Mouse (Mus musculus): ENCODE results near the gene Zfp36.
A peak's percentile ranks its signal among the peaks of the same experiment; 100 is the strongest.

The Zfp36 gene

DNA sequence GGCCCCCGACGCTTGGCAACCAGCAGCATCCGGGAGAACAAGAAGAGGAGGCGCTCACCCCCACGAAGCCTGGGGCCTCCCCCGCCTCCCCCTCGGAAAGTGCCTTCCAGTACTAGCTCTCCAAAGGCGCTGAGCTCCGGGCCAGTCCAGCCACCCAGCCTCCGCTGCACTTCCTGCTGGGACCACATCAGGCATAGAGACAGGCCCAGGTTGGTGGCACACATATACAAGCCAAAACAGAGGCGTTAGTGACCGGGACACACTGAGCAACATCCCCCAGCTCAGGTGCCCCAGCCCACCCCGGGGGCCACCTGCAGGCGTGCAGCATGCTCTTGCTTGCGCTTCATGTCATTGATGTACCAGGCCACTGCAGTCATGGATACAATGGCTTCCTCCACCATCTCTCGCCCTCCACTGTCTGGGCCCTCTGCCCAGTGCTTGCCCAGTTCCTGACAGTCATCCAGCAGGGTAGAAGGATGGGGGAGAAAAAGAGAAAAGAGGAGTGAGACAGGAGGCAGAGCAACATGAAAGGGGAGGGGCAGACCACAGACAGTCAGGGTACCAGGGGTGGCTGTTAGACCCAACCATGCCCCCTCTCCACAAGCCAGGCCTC lies 12.3 kb downstream of the Zfp36 start:
- no peak for DNase-seq

DNA sequence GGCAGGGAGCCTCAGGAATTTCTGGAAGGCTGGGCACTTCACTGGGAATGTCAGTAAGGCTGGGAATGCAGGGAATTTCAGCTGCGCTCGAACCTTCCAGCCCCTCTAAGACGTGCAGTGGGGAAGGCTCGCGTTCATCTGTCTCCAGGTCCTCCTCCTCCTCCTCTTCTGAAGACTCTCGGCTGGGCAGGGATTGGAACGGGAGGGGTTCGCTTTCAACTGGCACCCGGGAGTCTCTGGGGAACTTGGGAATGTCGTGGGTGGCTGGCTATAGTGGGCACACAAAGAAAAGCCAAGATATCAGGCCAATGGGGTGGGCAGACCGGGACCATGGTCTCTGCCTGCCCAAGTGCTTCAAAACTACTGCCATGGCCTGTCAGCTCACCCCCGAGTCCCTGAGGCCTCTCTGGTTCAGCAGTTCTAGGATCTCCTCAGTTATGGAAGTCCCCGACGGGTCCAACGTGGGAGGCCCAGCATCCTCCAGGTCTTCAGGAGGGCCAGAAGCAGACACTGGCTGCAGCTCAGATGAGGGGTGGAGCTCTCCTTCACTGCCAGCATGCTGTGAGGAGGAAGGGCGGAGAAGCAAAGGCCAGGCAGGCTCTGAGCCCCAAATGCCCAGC lies 17.5 kb downstream of the Zfp36 start:
- DNase-seq: no peak

DNA sequence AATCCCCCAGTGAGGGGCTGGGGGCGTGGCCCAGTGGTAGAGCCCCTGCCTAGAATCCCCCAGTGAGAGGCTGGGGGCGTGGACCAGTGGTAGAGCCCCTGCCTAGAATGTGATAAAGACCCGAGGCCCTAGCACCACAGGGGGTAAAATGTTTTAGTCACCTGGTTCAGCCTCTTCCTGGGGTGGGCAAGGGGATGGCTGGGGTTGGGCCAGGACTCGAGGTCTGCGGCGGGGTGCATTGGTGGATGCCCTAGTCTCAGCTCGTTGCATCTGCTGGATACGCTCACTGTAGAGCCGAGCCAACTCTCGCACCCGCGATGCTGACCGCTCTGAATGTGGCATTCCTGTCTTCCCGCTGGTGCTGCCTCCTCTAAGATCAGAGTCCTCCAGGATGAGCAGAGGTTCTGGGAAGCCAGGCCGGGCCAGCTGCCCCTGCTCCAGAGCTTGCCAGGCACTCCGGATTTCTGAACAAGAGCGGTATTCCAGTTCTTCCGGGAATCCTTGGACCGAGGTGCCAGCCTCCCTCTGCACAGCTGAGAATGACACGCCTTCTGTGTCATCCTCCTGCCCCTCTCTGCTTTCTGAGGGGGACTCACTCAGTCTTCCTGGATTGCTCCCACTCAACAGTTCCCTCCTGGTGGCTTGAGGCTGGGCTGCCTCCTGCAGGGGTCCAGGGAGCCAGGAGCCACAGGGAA lies 18.3 kb downstream of the Zfp36 start:
- no peak for DNase-seq

DNA sequence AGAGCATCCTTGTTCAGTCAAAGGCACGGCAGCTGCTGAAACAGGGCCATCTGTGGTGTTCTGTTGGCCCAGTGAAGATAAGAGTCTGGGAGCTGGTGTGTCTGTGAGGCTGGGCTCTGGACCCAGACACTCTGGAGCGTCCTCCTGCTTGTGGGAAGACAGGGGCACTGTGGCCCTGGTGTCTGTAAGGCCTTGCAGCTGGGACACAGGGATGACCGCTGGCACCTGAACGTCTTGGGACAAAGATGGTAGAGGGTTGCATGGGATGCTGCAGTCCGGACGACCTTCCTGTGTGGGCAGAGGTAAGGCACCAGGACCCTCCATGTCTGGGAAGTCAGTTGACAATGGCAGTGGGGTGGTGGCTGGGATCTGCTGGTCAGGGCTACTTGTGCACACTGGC lies 19.8 kb downstream of the Zfp36 start:
- no peak for DNase-seq

DNA sequence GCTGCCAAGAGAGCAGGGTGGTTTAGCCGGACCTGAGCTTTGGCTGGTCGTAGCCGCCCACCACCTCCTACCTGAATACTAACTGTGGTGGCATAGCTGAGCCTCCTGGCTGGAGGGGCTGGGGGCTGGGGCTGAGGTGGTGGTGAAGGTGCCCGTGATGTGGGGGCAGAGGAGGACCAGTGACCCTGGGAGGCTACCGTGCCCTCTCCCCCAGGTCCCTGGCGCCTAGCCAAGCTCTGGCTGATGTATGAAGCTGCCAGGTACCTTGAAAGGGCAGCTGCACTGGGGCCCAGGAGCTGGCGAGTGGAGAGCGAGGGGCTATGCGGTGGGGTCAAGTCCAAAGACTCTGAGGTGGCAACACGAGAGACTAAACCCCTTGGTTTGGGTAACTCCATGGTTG lies 20.2 kb downstream of the Zfp36 start:
- no peak for DNase-seq

DNA sequence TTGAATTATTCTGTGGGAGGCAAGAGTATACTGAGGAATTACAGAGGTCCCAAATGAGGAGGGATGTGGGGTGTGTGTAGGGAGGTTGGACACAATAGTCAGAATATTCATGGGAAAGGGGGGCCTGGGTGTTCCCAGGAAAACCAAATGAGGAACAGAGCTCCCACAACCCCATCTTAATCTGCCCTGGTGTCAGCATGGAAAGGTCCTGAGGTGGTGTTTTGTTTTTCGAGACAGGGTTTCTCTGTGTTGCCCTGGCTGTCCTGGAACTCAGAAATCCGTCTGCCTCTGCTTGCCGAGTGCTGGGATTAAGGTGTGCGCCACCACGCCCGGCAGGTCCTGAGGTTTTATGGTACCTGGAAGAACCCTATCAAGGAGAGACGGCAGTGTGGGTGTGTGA lies 21.6 kb downstream of the Zfp36 start:
- DNase-seq: no peak

DNA sequence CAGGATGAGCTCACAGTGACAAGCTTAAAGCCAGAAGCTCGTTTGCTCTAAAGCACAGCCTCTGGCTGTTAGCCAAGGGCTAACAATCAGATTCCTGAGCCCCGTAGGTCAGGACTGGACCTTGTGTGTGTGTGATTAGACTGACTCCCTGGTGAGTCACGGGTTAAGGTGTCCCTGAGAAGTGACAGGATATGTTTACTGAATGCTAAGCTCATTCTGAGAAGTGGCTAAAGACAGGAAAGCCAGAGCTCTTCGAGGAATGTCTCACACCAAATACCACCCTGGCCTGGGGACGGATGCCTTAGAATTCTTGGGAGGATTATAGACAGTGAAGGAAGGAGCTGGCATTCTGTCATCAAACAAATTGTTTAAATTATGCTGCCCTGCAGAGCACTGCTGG lies 22.1 kb downstream of the Zfp36 start:
- DNase-seq: peak; percentile 34

DNA sequence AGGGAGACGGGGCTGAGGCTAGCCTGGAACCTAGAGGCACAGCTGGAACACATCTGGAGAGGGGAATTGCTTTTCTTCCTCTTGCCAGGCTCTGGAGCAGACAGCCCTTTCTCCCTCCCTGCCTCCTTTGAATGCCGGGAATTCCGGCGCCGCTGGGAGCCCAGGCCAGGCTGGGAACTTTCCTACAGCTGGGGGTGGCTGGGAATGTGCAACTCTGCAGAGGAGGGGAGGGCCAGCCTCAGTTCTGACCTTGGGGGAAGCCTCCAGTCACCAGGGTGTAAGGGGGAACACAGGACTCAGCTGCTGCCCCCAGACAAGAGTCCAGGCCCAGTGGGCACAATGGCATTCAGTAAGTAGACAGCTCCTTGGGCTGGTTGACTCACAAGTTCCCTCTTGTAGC lies 23.1 kb downstream of the Zfp36 start:
- peak; percentile 74 for DNase-seq

DNA sequence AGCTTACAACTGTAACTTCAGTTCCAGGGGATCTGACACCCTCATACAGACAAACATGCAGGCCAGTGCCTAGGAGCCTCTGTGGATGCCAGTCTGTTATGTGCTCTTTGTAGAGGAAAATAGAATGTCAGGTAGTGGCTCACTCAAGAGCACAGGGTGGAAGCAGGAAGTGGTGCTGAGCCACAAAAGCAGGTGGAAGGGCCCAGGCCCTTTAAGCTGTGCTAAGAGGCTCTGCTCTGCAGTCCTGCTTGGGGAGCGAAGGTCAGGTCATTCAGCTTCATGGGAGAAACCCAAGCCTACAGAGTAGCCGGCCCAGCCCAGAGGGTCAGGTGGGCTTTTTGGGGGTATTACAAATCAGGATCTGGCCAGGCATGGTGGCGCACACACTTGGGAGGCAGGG lies 24.8 kb downstream of the Zfp36 start:
- no peak for DNase-seq

DNA sequence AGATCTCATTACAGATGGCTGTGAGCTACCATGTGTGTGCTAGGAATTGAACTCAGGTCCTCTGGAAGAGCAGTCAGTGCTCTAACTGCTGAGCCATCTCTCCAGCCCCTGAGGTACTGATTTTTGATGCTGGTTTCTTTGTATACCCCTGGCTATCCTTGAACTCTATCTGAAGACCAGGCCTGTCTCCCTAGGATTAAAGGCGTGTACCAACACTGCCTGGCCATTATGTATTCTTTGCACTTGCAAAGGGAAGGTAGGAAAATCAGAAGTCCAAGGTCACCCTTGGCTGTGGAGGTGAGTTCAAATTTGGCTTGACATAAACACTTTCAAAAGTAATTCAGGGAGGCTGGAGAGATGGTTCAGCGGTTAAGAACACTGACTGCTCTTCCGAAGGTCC lies 25.5 kb downstream of the Zfp36 start:
- no peak for DNase-seq

DNA sequence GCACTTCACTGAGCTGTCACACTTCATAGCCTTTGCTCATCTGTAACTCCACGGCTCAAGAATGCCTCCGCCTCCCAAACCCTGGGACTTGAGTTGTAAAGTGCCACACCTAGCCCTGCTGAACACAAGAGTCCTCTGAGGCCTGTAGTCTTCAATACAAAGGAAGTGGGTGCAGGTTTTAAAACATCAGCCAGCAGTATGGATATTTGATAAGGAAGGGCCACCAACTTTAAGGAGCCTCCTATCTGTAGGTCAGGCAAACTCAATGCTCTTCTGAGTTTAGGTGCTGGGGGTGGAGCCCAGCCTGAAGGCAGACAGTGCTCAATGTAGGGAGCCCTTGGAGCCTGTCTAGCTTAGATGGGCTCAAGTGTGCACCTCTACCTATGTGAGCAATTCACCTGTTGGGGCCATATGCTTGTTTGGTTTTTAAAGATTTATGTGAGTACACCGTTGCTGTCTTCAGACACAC lies 25.9 kb downstream of the Zfp36 start:
- no peak for DNase-seq

DNA sequence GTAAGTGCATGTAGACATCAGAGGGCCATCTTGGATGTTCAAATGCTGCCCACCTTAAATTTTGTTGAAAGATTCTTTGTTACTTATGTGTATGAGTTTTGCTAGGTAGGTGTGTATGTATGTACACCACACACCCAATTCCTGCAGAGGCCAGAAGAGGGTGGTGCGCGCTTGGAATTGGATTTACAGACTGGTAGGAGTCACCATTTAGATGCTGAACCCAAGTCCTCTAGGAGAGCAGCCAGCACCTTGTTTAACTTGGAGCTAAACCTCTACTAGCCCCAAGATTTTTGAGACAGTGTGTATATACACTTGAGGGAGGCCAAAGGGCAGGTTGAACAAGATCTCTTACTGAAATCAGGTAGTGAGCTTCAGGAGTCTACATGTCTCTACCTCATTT lies 26.8 kb downstream of the Zfp36 start:
- DNase-seq: no peak

DNA sequence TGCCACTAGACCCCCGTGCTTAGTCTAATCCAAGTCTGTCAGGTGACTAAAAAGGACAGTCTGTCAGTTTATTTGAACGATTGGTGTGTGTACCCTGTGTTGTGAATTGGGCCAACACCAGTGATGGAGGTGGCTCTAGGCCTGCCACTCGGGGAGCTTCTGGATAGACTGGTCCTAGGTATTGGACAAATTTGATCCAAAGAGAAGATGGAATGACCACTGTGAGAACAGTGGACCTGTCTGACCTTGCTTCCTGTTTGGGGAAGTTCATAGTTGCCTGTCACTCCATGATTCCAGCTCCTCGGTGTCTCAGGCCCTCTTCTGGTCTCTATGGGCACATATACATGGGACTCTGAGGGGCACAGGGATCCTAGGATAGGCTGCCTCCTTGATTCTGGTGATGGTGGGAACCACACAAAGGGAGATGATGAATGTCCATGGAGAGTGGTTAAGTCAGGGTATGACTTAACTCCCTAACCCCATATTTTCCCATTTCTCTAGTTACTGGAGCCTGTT lies 28.3 kb downstream of the Zfp36 start:
- no peak for DNase-seq

DNA sequence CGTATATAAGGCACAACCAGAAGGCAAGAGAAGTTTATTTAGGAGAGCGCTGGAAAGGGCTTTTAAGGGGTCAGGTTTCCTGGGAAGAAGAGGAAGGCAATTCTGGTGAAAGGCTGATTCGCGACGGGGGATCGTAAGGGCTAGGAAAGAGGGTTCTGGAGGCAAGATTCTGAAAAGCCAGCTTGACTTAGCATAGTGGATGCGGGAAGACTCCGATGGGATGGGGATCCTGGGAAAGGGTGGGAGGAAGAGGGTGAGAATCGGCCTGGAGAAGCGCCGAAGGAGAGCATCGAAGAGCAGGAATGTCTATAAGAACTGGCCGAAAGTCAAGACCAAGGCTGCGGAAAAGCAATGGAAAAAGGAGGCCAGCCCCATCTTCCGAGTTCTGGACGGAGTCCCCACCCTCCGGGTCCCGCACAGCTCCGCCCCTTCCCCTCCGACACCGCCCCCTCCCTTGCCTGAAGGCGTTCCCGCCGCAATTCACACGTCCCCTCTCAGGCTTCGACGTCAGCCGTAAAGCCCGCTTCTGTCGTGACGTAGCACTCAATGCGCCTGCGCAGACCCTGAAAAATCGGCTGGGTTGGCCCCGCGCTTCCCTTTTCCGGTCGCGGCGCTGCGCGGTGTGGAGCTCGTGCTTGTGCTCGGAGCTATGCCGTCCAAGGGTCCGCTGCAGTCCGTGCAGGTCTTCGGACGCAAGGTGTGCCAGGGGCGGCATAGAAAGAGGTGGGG lies 29.7 kb downstream of the Zfp36 start, which contains the start of gene Rps16:
Gene Rps16 (plus strand): TSS at position 498 of the 729 bp plus-strand sequence.
- peak; percentile 99 for DNase-seq

DNA sequence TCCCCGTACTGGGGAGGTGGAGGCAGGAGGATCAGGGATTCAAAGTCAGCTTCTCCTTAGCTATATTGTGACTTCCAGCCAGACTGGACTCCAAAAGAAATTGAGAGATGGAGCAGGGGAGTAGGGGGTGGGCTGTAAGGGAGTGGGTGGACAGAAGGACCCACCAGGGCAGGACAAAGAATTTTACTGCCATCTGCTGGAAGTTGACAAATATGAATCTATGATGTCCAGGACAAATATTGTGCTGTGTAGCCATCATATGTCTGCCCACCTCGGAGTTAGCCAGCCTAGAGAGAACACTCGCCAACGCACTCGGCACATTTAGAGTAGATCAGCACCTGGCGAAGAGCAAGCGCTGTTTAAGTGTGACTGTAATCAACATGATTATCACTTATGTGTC lies 31.5 kb downstream of the Zfp36 start:
- peak; percentile 52 for DNase-seq

DNA sequence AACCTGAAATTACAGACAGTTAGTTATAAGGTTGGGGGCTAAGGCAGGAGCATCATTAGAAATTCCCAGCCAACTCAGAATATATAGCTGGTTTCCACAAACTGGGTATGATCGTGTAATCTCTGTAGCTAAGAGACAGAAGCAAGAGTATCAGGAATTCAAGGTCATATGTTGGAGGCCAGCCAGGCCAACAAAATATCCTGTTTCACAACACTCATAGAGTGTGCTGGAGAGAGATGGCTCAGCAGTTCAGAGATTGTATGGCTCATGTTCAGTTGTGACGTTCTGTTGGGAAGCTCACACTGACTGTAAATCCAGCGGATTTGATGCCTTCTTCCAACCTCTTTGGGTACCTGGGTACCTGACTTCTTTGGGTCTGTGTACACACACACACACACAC lies 32.3 kb downstream of the Zfp36 start:
- no peak for DNase-seq

DNA sequence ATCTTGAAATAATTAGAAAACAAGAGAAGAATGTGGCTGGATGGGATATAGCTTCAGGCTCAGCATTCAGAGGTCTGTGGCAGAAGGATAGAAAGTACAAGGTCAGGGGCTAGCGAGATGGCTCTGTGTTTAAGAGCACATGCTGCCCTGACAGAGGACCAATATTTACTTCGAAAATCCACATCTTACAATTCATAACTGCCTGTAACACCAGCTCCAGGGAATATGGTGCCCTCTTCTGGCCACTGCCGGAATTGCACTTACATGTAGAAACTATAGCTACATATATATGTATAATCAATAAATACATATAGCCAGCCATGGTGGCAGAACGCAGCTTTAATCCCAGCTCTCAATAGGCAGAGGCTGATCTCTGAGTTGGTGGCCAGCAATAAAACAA lies 35.4 kb downstream of the Zfp36 start:
- peak; percentile 72 for DNase-seq

DNA sequence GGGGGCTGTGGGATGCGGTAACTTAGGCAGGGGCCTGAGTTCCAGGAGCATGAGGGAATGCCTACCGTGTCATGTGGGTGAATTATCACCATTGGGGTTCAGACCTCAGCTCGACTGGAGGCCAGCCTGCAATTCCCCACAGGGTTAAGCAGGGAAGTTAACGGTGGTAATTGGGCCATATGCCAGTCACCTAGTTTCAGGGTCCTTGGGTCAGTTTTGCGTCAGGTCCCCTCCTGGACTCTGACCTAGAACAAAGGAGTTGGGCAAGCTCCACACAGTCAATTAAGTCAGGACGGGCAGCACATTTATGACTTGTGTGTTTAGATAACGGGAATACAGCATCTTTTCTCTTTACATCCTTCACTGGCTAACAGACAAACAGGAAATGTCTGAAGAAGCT lies 38.7 kb downstream of the Zfp36 start:
- no peak for DNase-seq

DNA sequence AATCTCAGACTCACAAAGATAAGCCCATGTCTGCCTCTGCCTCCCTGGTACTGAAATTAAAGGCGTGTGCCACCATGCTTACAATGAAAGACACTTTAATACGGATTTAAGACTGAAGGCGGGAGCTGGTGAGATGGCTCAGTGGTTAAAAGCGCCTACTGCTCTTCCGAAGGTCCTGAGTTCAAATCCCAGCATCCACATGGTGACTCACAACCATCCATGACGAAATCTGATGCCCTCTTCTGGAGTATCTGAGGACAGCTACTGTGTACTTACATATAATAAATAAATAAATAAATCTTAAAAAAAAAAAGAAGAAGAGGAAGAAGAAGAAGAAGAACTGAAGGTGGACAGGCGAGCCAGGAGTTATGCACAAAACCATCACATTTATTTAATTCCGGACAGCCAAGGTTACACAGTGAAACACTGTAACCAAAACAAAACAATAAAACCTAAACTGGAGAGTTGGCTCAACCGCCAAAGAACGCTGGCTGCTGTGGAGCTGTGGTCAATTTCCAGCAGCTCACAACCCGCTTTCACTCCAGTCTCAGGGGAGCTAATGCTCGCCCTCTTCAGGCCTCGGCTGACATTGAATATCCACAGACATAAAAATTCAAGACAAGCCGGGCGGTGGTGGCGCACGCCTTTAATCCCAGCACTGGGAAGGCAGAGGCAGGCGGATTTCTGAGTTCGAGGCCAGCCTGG lies 40.7 kb downstream of the Zfp36 start:
- peak; percentile 67 for DNase-seq

DNA sequence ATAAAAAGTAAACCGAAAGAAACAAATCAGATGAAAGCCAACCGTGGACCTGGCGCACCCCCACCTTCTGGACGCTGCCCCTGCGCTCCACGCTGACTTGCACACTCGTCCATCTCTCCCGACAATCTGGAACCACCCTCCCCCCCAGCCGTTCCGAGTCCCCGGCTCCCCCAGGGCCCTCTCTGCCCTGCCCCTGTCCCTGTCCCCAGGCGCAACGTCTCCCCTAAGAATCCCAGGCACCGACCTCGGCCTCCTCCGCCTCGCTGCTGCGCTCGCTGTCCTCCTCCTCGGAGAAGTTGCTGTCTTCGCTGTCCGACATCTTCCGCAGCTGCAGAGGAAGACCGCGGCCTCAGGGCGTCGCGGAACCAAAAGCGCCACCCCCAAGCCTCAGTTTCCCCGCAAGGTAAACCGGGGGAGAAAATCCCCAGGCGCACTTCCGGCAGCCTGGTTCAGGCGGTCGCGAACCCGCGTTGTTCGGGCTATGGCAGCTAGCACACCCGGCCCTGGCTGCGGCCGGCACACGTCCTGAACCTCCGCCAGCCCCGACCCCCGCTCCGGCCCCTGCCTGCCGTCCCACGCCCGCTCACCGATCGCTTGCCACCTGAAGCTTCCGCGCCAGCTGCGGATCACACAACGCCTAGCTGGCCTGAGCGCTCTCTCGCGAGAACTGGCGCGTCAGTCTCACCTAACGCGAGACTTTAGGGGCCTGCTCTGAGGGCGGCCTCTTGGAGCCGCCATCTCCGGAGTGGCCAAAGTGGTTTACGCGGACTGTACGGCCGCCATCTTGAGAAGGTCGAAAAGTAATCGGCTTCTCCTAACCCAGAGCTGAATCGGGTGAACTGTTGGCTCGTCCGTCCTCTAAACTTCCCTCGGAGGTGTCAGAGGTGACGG lies 41.7 kb downstream of the Zfp36 start, which contains the start of gene Supt5:
Gene Supt5 (minus strand): TSS at position 639 of the 891 bp plus-strand sequence.
- peak; percentile 100 for DNase-seq

DNA sequence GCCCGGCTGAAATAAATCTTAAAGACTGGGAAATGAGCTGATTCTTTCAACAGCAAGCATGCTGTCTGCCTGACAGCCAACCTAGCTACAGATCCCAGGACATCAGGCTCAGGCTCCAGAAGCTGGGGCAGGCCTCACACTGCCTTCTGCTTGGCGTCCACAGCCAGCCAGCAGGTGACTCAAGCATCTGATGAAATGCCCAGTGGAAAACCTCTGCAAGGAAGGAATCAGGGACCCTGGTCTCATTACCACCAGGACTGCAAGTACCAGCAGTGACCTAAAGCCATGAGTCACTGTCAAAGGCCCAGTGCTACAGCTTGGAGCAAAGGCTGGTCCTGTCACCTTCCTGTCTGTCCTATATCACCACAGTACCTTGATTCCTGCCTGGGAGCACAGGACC lies 44.6 kb downstream of the Zfp36 start:
- no peak for DNase-seq

DNA sequence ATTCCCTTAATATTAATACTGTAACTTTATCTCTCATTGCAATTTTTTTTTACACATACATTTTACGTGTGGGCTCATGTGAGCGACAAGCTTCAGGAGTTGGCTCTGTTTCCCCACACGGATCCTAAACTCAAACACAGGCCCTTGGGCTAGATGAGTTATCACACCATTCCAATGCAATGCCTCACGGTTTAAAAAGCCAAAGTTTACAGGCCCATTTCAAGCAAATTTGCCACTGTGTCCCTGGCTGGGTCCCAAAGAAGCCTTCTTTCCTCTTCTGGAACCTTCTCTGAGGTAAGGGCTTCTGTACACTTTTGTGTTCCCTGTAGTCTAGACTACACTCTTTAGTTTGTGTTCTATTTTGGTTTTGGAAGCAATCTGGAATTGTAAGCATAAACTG lies 45.5 kb downstream of the Zfp36 start:
- no peak for DNase-seq
